Mouse (Mus musculus): Measurements from ENCODE around the gene 1700031F05Rik. TPM values are rescaled to one million over a fixed set of nuclear protein-coding genes. Genes with fewer than 3 reads are reported as not detected.
"Not testable (repeated sequence)": the region's sequence is repeated elsewhere in the genome, so short reads cannot be mapped to it uniquely, and the experiment has no call there.

1700031F05Rik gene
- total RNA-seq (2014; rRNA removed) (not detected in 2 replicates), polyA plus RNA-seq (2015; fragmentation: Nextera tagmentation; extraction: Ambion mirVana) (not detected in 2 replicates)

- no peaks in the 10 kb centered on the region for H3K36me3 ChIP-seq (ENCODE audit: insufficient read depth, low read length)
- no peak for TF ChIP-seq CTCF (IDR thresholded peaks at IDR 0.05; ENCODE audit: low read depth)
- no peak for ATAC-seq
These were observed at the start of gene 1700031F05Rik for GRCm38 (mm10) chrX:102867871-102868270. 1700031F05Rik (minus strand) TSS chrX:102867971.

GRCm38 (mm10) chrX:102914823-102915222, 47.1 kb upstream of the 1700031F05Rik start:
- H3K9me3 ChIP-seq (ENCODE audit: low read length); H3K4me3 ChIP-seq (ENCODE audit: low read length); H3K4me2 ChIP-seq (ENCODE audit: low read depth, low read length); H3K4me1 ChIP-seq (ENCODE audit: insufficient read depth, low read length); DNase-seq (ENCODE audit: low spot score); H3K27ac ChIP-seq; H3K9ac ChIP-seq (replicated peaks; ENCODE audit: low read length); H3K27me3 ChIP-seq (ENCODE audit: insufficient read depth, low read length); ATAC-seq; H3K36me3 ChIP-seq (ENCODE audit: insufficient read depth, low read length): not testable (repeated sequence)
- WGBS: 86% methylated on average over 1 of the region's 1 CpGs

More at GRCm38 (mm10) chrX:102867871-102868270, at the start of gene 1700031F05Rik:
- DNase-seq (ENCODE audit: low spot score): no peak
- Histone ChIP-seq H3K27ac (no peak within 1 kb of the TSS), H3K27me3 (ENCODE audit: insufficient read depth, low read length) (no peaks in the 10 kb centered on the region), H3K9me3 (ENCODE audit: low read length) (no peaks in the 10 kb centered on the region), H3K4me1 (ENCODE audit: insufficient read depth, low read length) (no peaks in the 10 kb centered on the region), H3K9ac (replicated peaks; ENCODE audit: low read length) (no peak within 1 kb of the TSS), H3K4me3 (ENCODE audit: low read length) (no peak within 1 kb of the TSS), H3K4me2 (ENCODE audit: low read depth, low read length) (no peak within 1 kb of the TSS)
- WGBS: 87% methylated on average over 6 of the region's 6 CpGs

- H3K4me3 ChIP-seq (ENCODE audit: low read length); DNase-seq (ENCODE audit: low spot score); H3K9me3 ChIP-seq (ENCODE audit: low read length); H3K9ac ChIP-seq (replicated peaks; ENCODE audit: low read length); H3K4me1 ChIP-seq (ENCODE audit: insufficient read depth, low read length); ATAC-seq; H3K27ac ChIP-seq; H3K27me3 ChIP-seq (ENCODE audit: insufficient read depth, low read length); H3K4me2 ChIP-seq (ENCODE audit: low read depth, low read length); H3K36me3 ChIP-seq (ENCODE audit: insufficient read depth, low read length): not testable (repeated sequence)
- WGBS: 89% methylated on average over 6 of the region's 9 CpGs
These were observed 40.8 kb upstream of the 1700031F05Rik start, which contains the start of the genes Dmrtc1a and 1700011M02Rik for GRCm38 (mm10) chrX:102908587-102908986. Dmrtc1a (minus strand) TSS chrX:102908687. 1700011M02Rik (plus strand) TSS chrX:102908905.

GRCm38 (mm10) chrX:102854516-102854915, 13.3 kb downstream of the 1700031F05Rik start, which contains the start of gene Dmrtc1c2:
Dmrtc1c2 (minus strand) TSS chrX:102854616.
- H3K9me3 ChIP-seq (ENCODE audit: low read length); H3K4me1 ChIP-seq (ENCODE audit: insufficient read depth, low read length); H3K36me3 ChIP-seq (ENCODE audit: insufficient read depth, low read length); H3K27ac ChIP-seq; DNase-seq (ENCODE audit: low spot score); H3K4me2 ChIP-seq (ENCODE audit: low read depth, low read length); H3K27me3 ChIP-seq (ENCODE audit: insufficient read depth, low read length); H3K4me3 ChIP-seq (ENCODE audit: low read length); H3K9ac ChIP-seq (replicated peaks; ENCODE audit: low read length); ATAC-seq: not testable (repeated sequence)
- 100% methylated on average over 3 of the region's 13 CpGs for WGBS

- Histone ChIP-seq H3K27me3 (ENCODE audit: insufficient read depth, low read length) (no peaks in the 10 kb centered on the region), H3K9ac (replicated peaks; ENCODE audit: low read length) (no peak overlapping the region), H3K4me3 (ENCODE audit: low read length) (no peak overlapping the region), H3K27ac (no peak overlapping the region), H3K4me1 (ENCODE audit: insufficient read depth, low read length) (no peaks in the 10 kb centered on the region), H3K4me2 (ENCODE audit: low read depth, low read length) (no peak overlapping the region), H3K36me3 (ENCODE audit: insufficient read depth, low read length) (no peaks in the 10 kb centered on the region), H3K9me3 (ENCODE audit: low read length) (no peaks in the 10 kb centered on the region)
- no peak for TF ChIP-seq CTCF (IDR thresholded peaks at IDR 0.05; ENCODE audit: low read depth)
- no peak for ATAC-seq
- no peak for DNase-seq (ENCODE audit: low spot score)
- 67% methylated on average over 4 of the region's 4 CpGs for WGBS
These were observed 55.5 kb downstream of the 1700031F05Rik start for GRCm38 (mm10) chrX:102812311-102812710.

Other genes with a start within 250 kb of the 1700031F05Rik start
- 13.8 and 14.2 TPM in 2 replicates for gene Phka1, start 223.7 kb downstream of the 1700031F05Rik start, total RNA-seq (2014; rRNA removed)
- gene Phka1, start 223.7 kb downstream of the 1700031F05Rik start, polyA plus RNA-seq (2015; fragmentation: Nextera tagmentation; extraction: Ambion mirVana): 6.6 and 7.5 TPM in 2 replicates
- gene Gm3880, start 181.0 kb downstream of the 1700031F05Rik start, total RNA-seq (2014; rRNA removed): not detected in 2 replicates
- not detected in 2 replicates for gene Gm3880, start 181.0 kb downstream of the 1700031F05Rik start, polyA plus RNA-seq (2015; fragmentation: Nextera tagmentation; extraction: Ambion mirVana)
- not detected in 2 replicates for gene Gm9112, start 160.3 kb downstream of the 1700031F05Rik start, total RNA-seq (2014; rRNA removed)
- not detected in 2 replicates for gene Gm9112, start 160.3 kb downstream of the 1700031F05Rik start, polyA plus RNA-seq (2015; fragmentation: Nextera tagmentation; extraction: Ambion mirVana)
- not detected in 2 replicates for gene Dmrtc1b, start 160.1 kb downstream of the 1700031F05Rik start, total RNA-seq (2014; rRNA removed)
- gene Dmrtc1b, start 160.1 kb downstream of the 1700031F05Rik start, polyA plus RNA-seq (2015; fragmentation: Nextera tagmentation; extraction: Ambion mirVana): not detected in 2 replicates
- not detected in 2 replicates for gene Dmrtc1c1, start 65.0 kb downstream of the 1700031F05Rik start, total RNA-seq (2014; rRNA removed)
- gene Dmrtc1c1, start 65.0 kb downstream of the 1700031F05Rik start, polyA plus RNA-seq (2015; fragmentation: Nextera tagmentation; extraction: Ambion mirVana): not detected in 2 replicates
- gene Dmrtc1c2, start 13.4 kb downstream of the 1700031F05Rik start, total RNA-seq (2014; rRNA removed): not detected in 2 replicates
- gene Dmrtc1c2, start 13.4 kb downstream of the 1700031F05Rik start, polyA plus RNA-seq (2015; fragmentation: Nextera tagmentation; extraction: Ambion mirVana): not detected in 2 replicates
- gene Dmrtc1a, start 40.7 kb upstream of the 1700031F05Rik start, total RNA-seq (2014; rRNA removed): 0.16 and 0.36 TPM in 2 replicates
- 3.7 and 4.0 TPM in 2 replicates for gene Dmrtc1a, start 40.7 kb upstream of the 1700031F05Rik start, polyA plus RNA-seq (2015; fragmentation: Nextera tagmentation; extraction: Ambion mirVana)
- not detected in 2 replicates for gene 1700011M02Rik, start 40.9 kb upstream of the 1700031F05Rik start, total RNA-seq (2014; rRNA removed)
- not detected in 2 replicates for gene 1700011M02Rik, start 40.9 kb upstream of the 1700031F05Rik start, polyA plus RNA-seq (2015; fragmentation: Nextera tagmentation; extraction: Ambion mirVana)
- not detected in 2 replicates for gene 1700018G05Rik, start 60.4 kb upstream of the 1700031F05Rik start, total RNA-seq (2014; rRNA removed)
- gene 1700018G05Rik, start 60.4 kb upstream of the 1700031F05Rik start, polyA plus RNA-seq (2015; fragmentation: Nextera tagmentation; extraction: Ambion mirVana): not detected in 2 replicates

Measured in hindbrain, postnatal 0 days (tissue).